Mouse (Mus musculus) heart, embryonic 15.5 days (tissue): ENCODE data around the gene Timm29. TPM values are rescaled to one million over a fixed set of nuclear protein-coding genes. Genes with fewer than 3 reads are reported as not detected.

Experiments used
- ATAC-seq: fragments of 200-750 bp; cut with Nextera tagmentation; replicated peaks from 2 replicates; pipeline ENCODE4 v1.8.0; 2017; ENCODE audit warnings: low read depth, moderate TSS enrichment; ENCODE audit not compliant: insufficient number of reproducible peaks, insufficient read depth, low FRiP score
- H3K27ac ChIP-seq: fragments of 300-500 bp; sonication (generic); 2 replicates; pipeline ENCODE4 v1.5.1; 2015; ENCODE audit warnings: mild to moderate bottlenecking, inconsistent platforms
- H3K27me3 ChIP-seq: fragments of 300-500 bp; sonication (generic); 2 replicates; pipeline ENCODE4 v1.6.1; 2015; ENCODE audit warnings: inconsistent platforms
- H3K36me3 ChIP-seq: fragments of 300-500 bp; sonication (generic); 2 replicates; pipeline ENCODE4 v1.6.1; 2015; ENCODE audit warnings: mild to moderate bottlenecking, inconsistent platforms
- H3K4me1 ChIP-seq: fragments of 300-500 bp; sonication (generic); replicated peaks from 2 replicates; pipeline ENCODE4 v1.6.1; 2015; ENCODE audit warnings: inconsistent platforms
- H3K4me2 ChIP-seq: fragments of 300-500 bp; sonication (generic); 2 replicates; pipeline ENCODE4 v1.6.1; 2015; ENCODE audit warnings: inconsistent platforms, mild to moderate bottlenecking, moderate library complexity
- H3K4me3 ChIP-seq: fragments of 300-500 bp; sonication (generic); 2 replicates; pipeline ENCODE4 v1.5.1; 2015; ENCODE audit warnings: mild to moderate bottlenecking, inconsistent platforms
- H3K9ac ChIP-seq: fragments of 300-500 bp; sonication (generic); 2 replicates; pipeline ENCODE4 v1.6.1; 2015; ENCODE audit warnings: mild to moderate bottlenecking, inconsistent platforms
- H3K9me3 ChIP-seq: fragments of 300-500 bp; sonication (generic); replicated peaks from 2 replicates; pipeline ENCODE4 v1.6.1; 2016; ENCODE audit warnings: inconsistent platforms
- WGBS: fragments of 180-500 bp; shearing (Covaris S2); methylation state at CpG from one replicate; pipeline ENCODE4 v1.1.7; 2015; ENCODE audit warnings: mixed read lengths; 5-methylcytosine and 5-hydroxymethylcytosine counted together
- microRNA counts: library from miRNA; unstranded; fragments of <30 nt; microRNA quantifications from one replicate; lab custom pipeline; 2016
- microRNA-seq: library from miRNA; unstranded; fragments of <30 nt; microRNA quantifications from one replicate; pipeline ENCODE4, GENCODE M21; 2016
- polyA plus RNA-seq: library from polyadenylated mRNA; unstranded; fragments of >200 nt; fragmentation: Nextera tagmentation; extraction: Ambion mirVana; gene quantifications from 2 replicates; pipeline ENCODE4 v1.2.1, GENCODE M21; 2015

The Timm29 gene
- polyA plus RNA-seq, 1 experiment from 2014 or later, result 26.1 TPM

- no peak overlapping the region for H3K4me3 ChIP-seq
- H3K4me1 ChIP-seq, result peaks cover 10% of the 10 kb centered on the region; the same call in 1 of the 2 replicates
- no peaks in the 10 kb centered on the region for H3K27me3 ChIP-seq
- no peak for ATAC-seq
- WGBS, result 84% methylated on average over 10 of the region's 10 CpGs
- H3K9me3 ChIP-seq, result no peaks in the 10 kb centered on the region
- H3K9ac ChIP-seq, result no peak overlapping the region
- no peak overlapping the region for H3K27ac ChIP-seq
- H3K36me3 ChIP-seq, result no peaks in the 10 kb centered on the region
- H3K4me2 ChIP-seq, result no peak overlapping the region
These were observed 33.1 kb downstream of the Timm29 start for GRCm38 (mm10) chr9:21625342-21626339.

- ATAC-seq, result no peak
- no peak overlapping the region for H3K9ac ChIP-seq
- no peak overlapping the region for H3K27ac ChIP-seq
- no peak overlapping the region for H3K4me3 ChIP-seq
- peaks cover 10% of the 10 kb centered on the region; the same call in 1 of the 2 replicates for H3K4me1 ChIP-seq
- H3K36me3 ChIP-seq, result no peaks in the 10 kb centered on the region
- H3K9me3 ChIP-seq, result no peaks in the 10 kb centered on the region
- no peak overlapping the region for H3K4me2 ChIP-seq
- no peaks in the 10 kb centered on the region for H3K27me3 ChIP-seq
These were observed 34.0 kb downstream of the Timm29 start for GRCm38 (mm10) chr9:21626571-21626970.

GRCm38 (mm10) chr9:21627145-21627795 lies 34.7 kb downstream of the Timm29 start:
- no peak for ATAC-seq

GRCm38 (mm10) chr9:21630673-21631072 lies 38.2 kb downstream of the Timm29 start:
- H3K27me3 ChIP-seq, result no peaks in the 10 kb centered on the region
- no peak for ATAC-seq
- no peak overlapping the region for H3K27ac ChIP-seq
- no peak overlapping the region for H3K9ac ChIP-seq
- no peaks in the 10 kb centered on the region for H3K9me3 ChIP-seq
- no peak overlapping the region for H3K4me3 ChIP-seq
- WGBS, result 76% methylated on average over 3 of the region's 3 CpGs
- H3K36me3 ChIP-seq, result peaks cover 25% of the 10 kb centered on the region
- H3K4me1 ChIP-seq, result peaks cover 12% of the 10 kb centered on the region
- H3K4me2 ChIP-seq, result no peak overlapping the region

More at GRCm38 (mm10) chr9:21627145-21627795, 34.7 kb downstream of the Timm29 start:
- Histone ChIP-seq H3K4me3 (no peak overlapping the region), H3K27me3 (no peaks in the 10 kb centered on the region), H3K27ac (no peak overlapping the region), H3K9ac (no peak overlapping the region), H3K4me1 (peaks cover 10% of the 10 kb centered on the region; the same call in 1 of the 2 replicates), H3K9me3 (no peaks in the 10 kb centered on the region), H3K36me3 (no peaks in the 10 kb centered on the region), H3K4me2 (no peak overlapping the region)
- 72% methylated on average over 5 of the region's 5 CpGs for WGBS

GRCm38 (mm10) chr9:21633106-21633505 lies 40.6 kb downstream of the Timm29 start:
- Histone ChIP-seq H3K27me3 (no peaks in the 10 kb centered on the region), H3K27ac (no peak overlapping the region), H3K36me3 (peaks cover 49% of the 10 kb centered on the region), H3K4me1 (peaks cover 9% of the 10 kb centered on the region), H3K4me2 (no peak overlapping the region), H3K9ac (no peak overlapping the region), H3K4me3 (no peak overlapping the region), H3K9me3 (no peaks in the 10 kb centered on the region)
- WGBS, result 79% methylated on average over 3 of the region's 3 CpGs
- ATAC-seq, result no peak

- peaks cover 74% of the 10 kb centered on the region for H3K36me3 ChIP-seq
- H3K27me3 ChIP-seq, result no peaks in the 10 kb centered on the region
- no peak overlapping the region for H3K27ac ChIP-seq
- H3K9me3 ChIP-seq, result no peaks in the 10 kb centered on the region
- H3K4me3 ChIP-seq, result no peak overlapping the region
- ATAC-seq, result peak; percentile 24; the same call in 1 of the 2 replicates
- WGBS, result 31% methylated on average over 7 of the region's 7 CpGs
- H3K9ac ChIP-seq, result no peak overlapping the region
- no peak overlapping the region for H3K4me2 ChIP-seq
- peaks cover 9% of the 10 kb centered on the region for H3K4me1 ChIP-seq
These were observed 43.1 kb downstream of the Timm29 start for GRCm38 (mm10) chr9:21635639-21636038.

GRCm38 (mm10) chr9:21639031-21639430 lies 46.5 kb downstream of the Timm29 start:
- WGBS, result 94% methylated on average over 11 of the region's 11 CpGs
- Histone ChIP-seq H3K27ac (no peak overlapping the region), H3K4me2 (no peak overlapping the region), H3K9me3 (no peaks in the 10 kb centered on the region), H3K36me3 (peaks cover 92% of the 10 kb centered on the region), H3K4me3 (no peak overlapping the region), H3K4me1 (peaks cover 9% of the 10 kb centered on the region), H3K27me3 (no peaks in the 10 kb centered on the region), H3K9ac (no peak overlapping the region)
- no peak for ATAC-seq

MicroRNAs encoded within 50 kb of the gene (microRNA counts, 519-probe panel; counts per million panel counts)
- microRNA mmu-miR-1946b (lab: Ali Mortazavi, UCI), result not detected

Small RNA genes within 50 kb of the gene (microRNA-seq; reads per million reads assigned to microRNA genes)
- not detected for gene Mir1946b

Other genes starting within 250 kb of the Timm29 start
- 88.1 and 118 TPM in 2 replicates for gene Ilf3, start 224.9 kb upstream of the Timm29 start, polyA plus RNA-seq
- 23.8 and 28.1 TPM in 2 replicates for gene Qtrt1, start 180.9 kb upstream of the Timm29 start, polyA plus RNA-seq
- 60.0 and 73.6 TPM in 2 replicates for gene Dnm2, start 167.8 kb upstream of the Timm29 start, polyA plus RNA-seq
- 78.8 and 92.6 TPM in 2 replicates for gene Tmed1, start 82.5 kb upstream of the Timm29 start, polyA plus RNA-seq
- gene AB124611, start 66.5 kb upstream of the Timm29 start, polyA plus RNA-seq, result 2.3 and 4.1 TPM in 2 replicates
- gene Carm1, start 45.8 kb upstream of the Timm29 start, polyA plus RNA-seq, result 26.2 and 41.0 TPM in 2 replicates
- gene Yipf2, start 106 bp downstream of the Timm29 start, polyA plus RNA-seq, result 12.0 and 16.5 TPM in 2 replicates
- 39.6 and 57.4 TPM in 2 replicates for gene Smarca4, start 23.4 kb downstream of the Timm29 start, polyA plus RNA-seq
- 12.9 and 25.0 TPM in 2 replicates for gene Ldlr, start 130.8 kb downstream of the Timm29 start, polyA plus RNA-seq
- gene Spc24, start 167.6 kb downstream of the Timm29 start, polyA plus RNA-seq, result 69.6 and 88.1 TPM in 2 replicates
- gene Kank2, start 206.0 kb downstream of the Timm29 start, polyA plus RNA-seq, result 20.0 and 26.3 TPM in 2 replicates
- 1.2 and 2.1 TPM in 2 replicates for gene Angptl8, start 242.8 kb downstream of the Timm29 start, polyA plus RNA-seq